Mouse (Mus musculus) cerebral cortex, adult 2 months (tissue): ENCODE results near the gene Zfp811.

Source experiments
- WGBS: fragments of 180-500 bp; shearing (Covaris S2); methylation state at CpG from one replicate; pipeline ENCODE4 v1.1.7; 2018; 5-methylcytosine and 5-hydroxymethylcytosine counted together

Zfp811 gene

DNA sequence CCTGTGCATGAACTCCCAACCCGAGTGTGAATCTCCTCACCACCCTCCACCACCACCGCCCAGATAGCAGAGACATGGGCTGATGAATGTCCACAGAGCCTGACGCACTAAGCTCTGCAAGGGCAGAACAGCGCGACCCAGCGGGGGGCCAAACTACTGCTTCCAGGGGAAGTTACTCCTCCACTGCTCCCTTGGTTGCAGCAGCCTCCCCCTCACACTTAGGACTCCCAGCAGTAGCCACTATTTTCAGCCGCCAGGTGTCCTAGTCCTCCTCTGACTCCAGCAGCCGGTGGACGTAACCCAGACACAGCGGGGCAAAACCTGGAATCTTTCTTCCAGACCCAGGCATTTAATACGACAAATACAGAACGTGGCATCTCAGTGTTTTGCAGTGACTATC, 56.1 kb downstream of the Zfp811 start:
- WGBS = 21% methylated on average over 12 of the region's 12 CpGs

DNA sequence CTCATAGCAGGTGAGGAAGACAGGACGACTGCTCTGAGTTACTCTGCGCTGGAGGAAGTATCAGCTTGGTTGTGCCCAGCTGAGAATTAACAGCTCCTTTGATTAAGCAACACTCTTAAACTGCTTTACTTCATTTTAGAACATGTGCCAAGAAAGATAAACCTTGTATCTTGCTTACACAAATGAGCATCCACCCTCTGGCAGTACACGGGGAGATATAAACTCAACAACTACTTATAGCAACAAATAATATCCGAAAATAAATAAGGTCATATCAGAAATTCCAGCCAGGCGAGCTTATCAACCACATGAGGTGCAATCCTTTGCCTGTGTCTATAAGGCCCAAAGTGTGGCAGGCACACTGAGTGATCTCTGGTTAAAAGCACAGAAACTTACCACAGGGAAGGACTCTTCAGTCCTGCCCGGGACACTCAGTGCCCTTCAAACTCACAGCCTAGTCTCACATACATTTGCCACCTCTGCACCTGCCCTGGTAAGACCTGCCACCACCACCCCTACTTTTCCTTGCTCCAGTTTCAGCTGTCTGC, 56.8 kb downstream of the Zfp811 start:
- WGBS = 84% methylated on average over 6 of the region's 6 CpGs

DNA sequence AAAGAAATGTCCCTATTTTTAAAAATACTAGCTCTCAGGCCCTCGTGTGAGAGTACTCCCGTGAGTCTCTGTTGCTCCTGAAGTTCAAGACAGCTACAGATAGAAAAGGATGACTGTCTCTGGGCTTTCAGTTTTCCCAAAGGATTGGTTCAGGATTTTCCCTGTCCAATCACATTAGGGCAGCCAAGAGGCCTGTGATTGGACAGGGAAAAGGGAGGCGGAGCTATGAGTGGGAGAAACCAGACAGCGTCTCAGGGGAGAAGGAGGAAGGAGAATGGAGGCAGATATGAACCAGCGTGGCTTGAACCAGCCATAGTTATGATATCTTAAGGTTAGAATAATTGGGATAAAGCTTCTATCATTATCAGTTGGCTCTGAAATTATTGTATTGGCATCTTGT, 59.1 kb downstream of the Zfp811 start:
- 52% methylated on average over 5 of the region's 5 CpGs for WGBS
